Mouse (Mus musculus): Measurements from ENCODE around the gene Zfp366. TPM values are rescaled to one million over a fixed set of nuclear protein-coding genes. Genes with fewer than 3 reads are reported as not detected.
"Not testable (repeated sequence)": the region's sequence is repeated elsewhere in the genome, so short reads cannot be mapped to it uniquely, and the experiment has no call there.

Gene Zfp366
- polyA plus RNA-seq, 1 experiment: 2.8 TPM

DNA sequence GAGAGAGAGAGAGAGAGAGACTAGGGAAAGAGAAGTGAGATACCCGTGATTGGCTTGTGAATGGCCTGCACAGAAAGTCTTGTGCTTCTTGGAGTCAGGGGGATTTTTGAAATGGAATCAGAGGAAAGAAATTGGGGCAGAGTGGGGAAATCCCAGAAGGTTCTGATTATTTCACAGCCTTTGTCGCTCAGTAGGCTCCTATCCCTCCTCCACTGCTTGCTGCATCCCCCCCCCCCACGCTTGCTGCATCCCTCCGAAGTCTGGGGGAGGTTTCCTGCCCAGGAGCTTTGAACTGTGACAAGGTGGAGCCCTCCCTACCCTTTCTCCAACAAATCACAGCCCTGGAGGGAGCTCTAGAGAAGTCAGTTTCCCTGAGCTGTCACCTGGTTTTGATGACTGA lies 10.8 kb upstream of the Zfp366 start:
- no peak overlapping the region for H3K4me3 ChIP-seq (replicated peaks; ENCODE audit: insufficient read depth, low read depth, low read length)
- TF ChIP-seq CTCF (IDR thresholded peaks at IDR 0.05; ENCODE audit: borderline replicate concordance, insufficient read depth, low read depth, low read length) (no peak), POLR2A (IDR thresholded peaks at IDR 0.05; ENCODE audit: borderline replicate concordance, insufficient read depth, low read length) (no peak)
- H3K4me1 ChIP-seq (ENCODE audit: control insufficient read depth, insufficient read depth, low read length): no peaks in the 10 kb centered on the region
- no peaks in the 10 kb centered on the region for H3K27me3 ChIP-seq (ENCODE audit: control insufficient read depth, insufficient read depth, low read length)
- 49% methylated on average over 4 of the region's 4 CpGs for WGBS
- no peak overlapping the region for H3K27ac ChIP-seq (ENCODE audit: insufficient read depth, low read length)
- DNase-seq: no peak

DNA sequence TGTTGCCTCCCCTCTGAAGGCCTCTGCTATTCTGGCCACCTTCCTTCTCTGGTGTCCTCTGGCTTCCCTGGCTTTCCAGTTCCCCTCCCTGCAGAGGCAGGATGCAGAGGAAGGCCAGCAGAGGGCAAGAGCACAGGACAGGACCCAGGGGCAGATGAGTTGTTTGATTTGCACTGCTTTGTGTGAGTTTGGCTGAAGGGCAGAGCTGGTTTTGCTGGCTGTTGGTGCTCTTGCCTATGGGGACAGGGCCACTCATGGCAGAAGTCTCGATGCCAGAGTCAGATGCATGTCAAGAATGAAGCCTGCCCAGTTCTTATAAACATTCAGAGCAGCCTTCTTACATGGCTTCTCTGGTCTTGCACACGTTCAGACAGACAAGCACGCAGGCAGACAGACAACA lies 1.8 kb upstream of the Zfp366 start:
- WGBS: 90% methylated on average over 3 of the region's 3 CpGs
- not testable (repeated sequence) for H3K27me3 ChIP-seq (ENCODE audit: control insufficient read depth, insufficient read depth, low read length); H3K4me3 ChIP-seq (replicated peaks; ENCODE audit: insufficient read depth, low read depth, low read length); H3K27ac ChIP-seq (ENCODE audit: insufficient read depth, low read length); H3K4me1 ChIP-seq (ENCODE audit: control insufficient read depth, insufficient read depth, low read length); DNase-seq

DNA sequence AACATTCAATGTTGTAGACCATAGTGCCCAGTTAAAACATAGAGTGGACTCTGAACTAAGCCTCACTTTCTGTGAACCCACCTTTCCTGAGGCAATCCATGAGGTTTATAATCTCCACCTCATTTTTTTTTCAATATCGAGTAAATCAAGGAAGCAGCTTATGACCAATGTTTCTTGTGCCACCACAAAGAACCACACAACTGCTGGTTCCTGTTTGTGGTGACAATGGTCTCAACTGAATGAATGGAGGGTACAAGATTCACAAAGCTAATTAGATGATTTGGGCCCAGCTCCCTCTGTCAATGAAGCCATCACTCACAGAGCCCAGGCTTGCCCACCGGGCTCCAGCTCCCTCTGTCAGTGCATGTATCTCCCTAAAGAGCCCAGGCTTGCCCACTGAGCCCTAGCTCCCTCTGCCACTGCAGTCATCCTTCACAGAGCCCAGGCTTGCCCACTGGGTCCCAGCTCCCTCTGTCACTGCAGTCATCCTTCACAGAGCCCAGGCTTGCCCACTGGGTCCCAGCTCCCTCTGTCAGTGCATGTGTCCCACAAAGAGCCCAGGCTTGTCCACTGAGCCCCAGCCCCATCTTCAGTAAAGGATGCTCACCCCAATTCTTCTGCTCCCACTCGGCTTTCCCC lies 1.2 kb upstream of the Zfp366 start:
- Histone ChIP-seq H3K27ac (ENCODE audit: insufficient read depth, low read length) (no peak overlapping the region), H3K4me3 (replicated peaks; ENCODE audit: insufficient read depth, low read depth, low read length) (no peak overlapping the region), H3K4me1 (ENCODE audit: control insufficient read depth, insufficient read depth, low read length) (peaks cover 1% of the 10 kb centered on the region; the same call in 1 of the 2 replicates), H3K27me3 (ENCODE audit: control insufficient read depth, insufficient read depth, low read length) (no peaks in the 10 kb centered on the region)
- no peak for TF ChIP-seq POLR2A (IDR thresholded peaks at IDR 0.05; ENCODE audit: borderline replicate concordance, insufficient read depth, low read length)
- TF ChIP-seq CTCF (IDR thresholded peaks at IDR 0.05; ENCODE audit: borderline replicate concordance, insufficient read depth, low read depth, low read length): no peak
- WGBS: 94% methylated on average over 3 of the region's 3 CpGs
- DNase-seq: no peak

DNA sequence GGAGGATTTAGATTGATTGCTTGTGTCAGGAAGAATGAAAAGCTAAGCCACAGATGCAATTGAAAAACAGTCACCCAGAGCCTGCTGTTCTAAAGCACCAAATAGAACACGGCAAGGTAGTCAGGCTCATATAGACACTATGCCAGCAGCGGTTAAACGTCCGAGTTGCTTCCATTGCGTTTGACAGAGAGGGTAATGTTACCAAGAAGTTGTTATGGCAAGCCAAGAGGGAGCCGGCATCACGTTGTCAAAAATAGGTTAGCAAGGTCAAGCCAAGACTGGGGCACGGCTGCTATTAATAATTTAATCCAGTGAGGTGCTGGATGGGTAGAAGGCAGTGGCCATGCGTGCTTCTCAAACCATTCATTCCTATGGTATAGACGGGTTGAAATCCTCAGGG lies 950 bp downstream of the Zfp366 start:
- no peak overlapping the region for H3K4me3 ChIP-seq (replicated peaks; ENCODE audit: insufficient read depth, low read depth, low read length)
- H3K4me1 ChIP-seq (ENCODE audit: control insufficient read depth, insufficient read depth, low read length): peaks cover 3% of the 10 kb centered on the region; the same call in 1 of the 2 replicates
- no peak for DNase-seq
- no peak overlapping the region for H3K27ac ChIP-seq (ENCODE audit: insufficient read depth, low read length)
- WGBS: 69% methylated on average over 10 of the region's 10 CpGs
- no peak for TF ChIP-seq CTCF (IDR thresholded peaks at IDR 0.05; ENCODE audit: borderline replicate concordance, insufficient read depth, low read depth, low read length)
- TF ChIP-seq POLR2A (IDR thresholded peaks at IDR 0.05; ENCODE audit: borderline replicate concordance, insufficient read depth, low read length): no peak
- H3K27me3 ChIP-seq (ENCODE audit: control insufficient read depth, insufficient read depth, low read length): no peaks in the 10 kb centered on the region

DNA sequence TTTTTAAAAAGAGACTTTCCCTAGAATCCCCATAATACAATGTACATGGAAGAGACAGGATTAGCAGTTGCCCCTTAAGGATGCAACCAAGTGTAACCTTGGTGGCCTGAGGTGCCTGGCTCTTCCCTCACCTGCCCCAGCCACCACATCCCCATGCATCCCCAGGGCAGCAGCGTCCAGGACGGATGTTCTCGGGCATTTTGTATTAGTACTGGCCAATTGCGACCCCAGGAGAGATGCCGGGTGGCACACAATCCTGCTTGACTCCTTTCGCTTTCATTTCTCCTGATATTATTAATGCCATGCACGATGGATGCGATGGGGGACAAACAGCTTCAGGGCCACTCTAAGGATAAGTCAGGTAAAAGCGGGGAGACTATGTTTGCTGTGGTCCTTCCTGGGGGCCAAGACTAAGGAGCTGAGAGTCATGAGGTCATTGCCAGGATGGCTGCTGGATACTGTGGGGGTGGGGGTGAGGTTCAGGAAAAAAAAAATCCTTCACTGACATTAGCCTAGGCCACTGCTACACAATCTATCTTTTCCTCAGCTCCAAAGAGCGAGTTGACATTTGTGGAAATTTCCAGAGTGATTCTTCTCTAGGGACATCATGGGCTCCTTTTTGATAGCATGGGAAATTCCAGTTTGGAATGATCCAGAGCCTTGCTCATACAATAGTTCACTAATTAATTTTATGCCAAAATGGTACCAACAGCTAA lies 1.7 kb downstream of the Zfp366 start:
- Histone ChIP-seq H3K4me1 (ENCODE audit: control insufficient read depth, insufficient read depth, low read length) (peaks cover 3% of the 10 kb centered on the region; the same call in 1 of the 2 replicates), H3K4me3 (replicated peaks; ENCODE audit: insufficient read depth, low read depth, low read length) (no peak overlapping the region), H3K27ac (ENCODE audit: insufficient read depth, low read length) (no peak overlapping the region; the same call in 1 of the 2 replicates), H3K27me3 (ENCODE audit: control insufficient read depth, insufficient read depth, low read length) (no peaks in the 10 kb centered on the region)
- 91% methylated on average over 10 of the region's 10 CpGs for WGBS
- DNase-seq: no peak
- no peak for TF ChIP-seq POLR2A (IDR thresholded peaks at IDR 0.05; ENCODE audit: borderline replicate concordance, insufficient read depth, low read length)
- no peak for TF ChIP-seq CTCF (IDR thresholded peaks at IDR 0.05; ENCODE audit: borderline replicate concordance, insufficient read depth, low read depth, low read length)

DNA sequence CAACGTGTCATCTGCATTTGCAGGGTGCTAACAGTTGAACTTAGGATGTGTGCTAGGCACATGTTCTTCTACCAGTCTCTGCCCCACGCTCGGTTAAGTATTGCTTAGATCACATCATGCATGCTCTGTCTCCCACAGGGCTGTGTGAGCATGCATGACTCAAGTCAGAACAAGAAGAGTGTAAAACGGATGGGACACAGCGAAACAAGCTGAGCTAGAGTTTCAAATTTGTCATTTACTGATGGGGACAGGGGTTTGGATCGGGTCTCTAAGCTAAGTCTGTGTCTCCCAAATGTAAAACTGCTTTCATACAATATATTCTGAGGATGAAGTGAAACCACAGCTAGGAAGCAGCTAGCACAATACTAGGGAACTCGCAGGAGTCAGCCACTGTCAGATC lies 2.2 kb downstream of the Zfp366 start:
- H3K27me3 ChIP-seq (ENCODE audit: control insufficient read depth, insufficient read depth, low read length): no peaks in the 10 kb centered on the region
- H3K4me3 ChIP-seq (replicated peaks; ENCODE audit: insufficient read depth, low read depth, low read length): no peak overlapping the region
- DNase-seq: no peak
- 83% methylated on average over 7 of the region's 7 CpGs for WGBS
- H3K27ac ChIP-seq (ENCODE audit: insufficient read depth, low read length): no peak overlapping the region; the same call in 1 of the 2 replicates
- TF ChIP-seq POLR2A (IDR thresholded peaks at IDR 0.05; ENCODE audit: borderline replicate concordance, insufficient read depth, low read length) (no peak), CTCF (IDR thresholded peaks at IDR 0.05; ENCODE audit: borderline replicate concordance, insufficient read depth, low read depth, low read length) (no peak)
- H3K4me1 ChIP-seq (ENCODE audit: control insufficient read depth, insufficient read depth, low read length): peaks cover 3% of the 10 kb centered on the region; the same call in 1 of the 2 replicates

DNA sequence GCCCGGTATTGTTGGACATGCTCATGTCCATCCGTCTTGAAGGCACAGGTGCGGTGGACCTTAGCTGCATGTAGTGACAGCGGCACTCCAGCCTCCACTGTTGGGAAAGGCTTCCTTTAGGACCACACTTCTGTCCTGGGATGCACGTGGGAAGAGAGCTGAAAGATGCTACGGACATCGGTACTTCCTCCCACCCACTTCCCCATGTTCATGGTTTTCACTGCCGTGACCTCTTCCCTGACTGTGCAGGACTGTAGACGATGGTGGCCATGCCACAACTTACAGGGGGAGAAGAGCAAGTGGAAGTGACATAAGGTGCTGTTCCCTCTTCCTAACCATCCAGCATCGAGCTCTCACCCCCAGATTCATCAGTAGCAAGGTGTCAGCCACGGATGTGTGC lies 2.8 kb downstream of the Zfp366 start:
- Histone ChIP-seq H3K4me3 (replicated peaks; ENCODE audit: insufficient read depth, low read depth, low read length) (no peak overlapping the region), H3K4me1 (ENCODE audit: control insufficient read depth, insufficient read depth, low read length) (peaks cover 3% of the 10 kb centered on the region; the same call in 1 of the 2 replicates), H3K27ac (ENCODE audit: insufficient read depth, low read length) (no peak overlapping the region), H3K27me3 (ENCODE audit: control insufficient read depth, insufficient read depth, low read length) (no peaks in the 10 kb centered on the region)
- no peak for DNase-seq
- TF ChIP-seq POLR2A (IDR thresholded peaks at IDR 0.05; ENCODE audit: borderline replicate concordance, insufficient read depth, low read length) (no peak), CTCF (IDR thresholded peaks at IDR 0.05; ENCODE audit: borderline replicate concordance, insufficient read depth, low read depth, low read length) (no peak)
- WGBS: 87% methylated on average over 11 of the region's 11 CpGs

DNA sequence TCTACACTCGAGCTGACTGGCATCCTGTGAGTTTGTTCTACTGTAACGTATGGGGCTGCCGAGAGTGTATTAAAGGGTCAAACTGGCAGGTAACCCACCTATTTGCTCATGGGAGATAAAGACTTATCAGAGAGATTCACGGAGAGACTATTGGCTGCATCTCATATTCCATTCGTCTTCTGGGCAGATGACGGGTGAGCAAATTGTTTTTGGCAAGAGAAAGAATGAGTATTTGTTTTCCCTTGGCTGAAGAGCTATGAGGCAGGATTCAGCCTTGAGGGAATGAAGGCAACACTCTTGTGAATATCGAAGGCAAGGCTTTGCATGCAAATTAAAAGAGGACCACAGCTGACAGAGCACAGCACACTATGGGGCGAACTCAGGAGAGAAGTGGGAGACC lies 4.0 kb downstream of the Zfp366 start:
- H3K27me3 ChIP-seq (ENCODE audit: control insufficient read depth, insufficient read depth, low read length): no peaks in the 10 kb centered on the region
- no peak overlapping the region for H3K4me3 ChIP-seq (replicated peaks; ENCODE audit: insufficient read depth, low read depth, low read length)
- H3K27ac ChIP-seq (ENCODE audit: insufficient read depth, low read length): peak overlapping the region; percentile 59; the same call in 1 of the 2 replicates
- TF ChIP-seq CTCF (IDR thresholded peaks at IDR 0.05; ENCODE audit: borderline replicate concordance, insufficient read depth, low read depth, low read length) (no peak), POLR2A (IDR thresholded peaks at IDR 0.05; ENCODE audit: borderline replicate concordance, insufficient read depth, low read length) (no peak)
- H3K4me1 ChIP-seq (ENCODE audit: control insufficient read depth, insufficient read depth, low read length): peaks cover 3% of the 10 kb centered on the region; the same call in 1 of the 2 replicates
- peak in 1 of 2 experiments; percentile 8 for DNase-seq
- 23% methylated on average over 8 of the region's 8 CpGs for WGBS

Data from cerebellum, adult 2 months (tissue).